Mouse (Mus musculus) forelimb bud, embryonic 11.5 days (tissue): Measurements from ENCODE around the gene Kcnmb4.

ENCODE experiments used
- DNase-seq: peaks from one replicate; pipeline ENCODE4 v3.0.0-alpha.2; 2012; ENCODE audit warnings: low read depth, low spot score

Kcnmb4 gene

DNA sequence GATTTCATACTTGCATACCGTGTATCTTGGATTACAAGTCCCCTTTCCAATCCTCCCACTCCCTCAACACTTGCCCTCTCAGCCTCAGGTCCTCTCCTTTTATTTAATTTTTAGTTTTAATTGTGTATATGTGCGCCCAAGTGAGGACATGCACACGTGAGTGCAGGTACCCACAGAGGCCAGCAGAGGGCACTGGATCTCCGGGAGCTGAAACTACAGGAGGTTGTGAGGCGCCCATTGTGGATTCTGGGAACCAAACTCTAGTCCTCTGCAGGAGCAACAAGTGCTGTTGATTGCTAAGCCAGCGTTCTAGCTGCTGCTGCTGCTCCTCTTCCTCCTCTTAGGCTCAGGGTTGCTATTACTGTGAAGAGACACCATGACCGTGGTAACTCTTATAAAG is 20.9 kb downstream of the Kcnmb4 start:
- DNase-seq: no peak

DNA sequence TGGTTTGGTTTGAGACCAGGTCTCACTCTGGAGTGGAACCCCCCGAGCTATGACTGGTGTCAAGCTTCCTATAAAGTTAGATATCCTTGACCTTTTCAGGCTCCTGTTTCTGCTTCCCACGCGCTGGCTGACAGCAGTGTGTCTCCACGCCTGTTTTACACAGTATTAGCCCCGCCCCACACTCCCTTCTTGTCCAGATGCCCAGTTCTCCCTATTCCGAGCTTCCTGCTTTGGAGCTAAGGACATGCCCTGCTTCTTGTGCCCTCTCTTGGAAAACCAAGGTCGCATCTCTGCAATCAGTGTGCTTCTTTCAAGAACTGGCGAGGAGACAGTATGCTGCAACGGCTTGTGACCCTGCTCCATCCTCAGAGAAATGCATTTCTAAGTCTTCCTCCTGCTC is 23.1 kb downstream of the Kcnmb4 start:
- no peak for DNase-seq

DNA sequence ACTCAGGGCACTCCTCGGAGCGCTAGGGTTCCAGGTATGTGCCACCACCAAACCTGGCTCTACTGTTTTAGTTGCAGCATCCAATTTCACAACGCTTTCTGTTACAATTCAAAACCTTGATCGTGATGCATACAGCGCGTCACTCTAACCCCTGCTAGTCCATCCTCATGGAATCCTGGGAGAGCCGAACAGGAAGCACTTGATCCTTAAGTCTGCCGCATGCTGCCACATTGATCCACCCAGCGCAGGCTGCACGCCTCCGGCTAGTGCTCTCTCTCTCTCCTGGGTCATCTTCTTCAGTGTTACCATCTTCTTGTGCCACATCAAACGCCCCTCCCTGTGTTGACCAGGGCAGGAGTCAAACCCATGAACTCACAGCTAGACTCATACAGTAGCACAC is 25.5 kb downstream of the Kcnmb4 start:
- DNase-seq: no peak

DNA sequence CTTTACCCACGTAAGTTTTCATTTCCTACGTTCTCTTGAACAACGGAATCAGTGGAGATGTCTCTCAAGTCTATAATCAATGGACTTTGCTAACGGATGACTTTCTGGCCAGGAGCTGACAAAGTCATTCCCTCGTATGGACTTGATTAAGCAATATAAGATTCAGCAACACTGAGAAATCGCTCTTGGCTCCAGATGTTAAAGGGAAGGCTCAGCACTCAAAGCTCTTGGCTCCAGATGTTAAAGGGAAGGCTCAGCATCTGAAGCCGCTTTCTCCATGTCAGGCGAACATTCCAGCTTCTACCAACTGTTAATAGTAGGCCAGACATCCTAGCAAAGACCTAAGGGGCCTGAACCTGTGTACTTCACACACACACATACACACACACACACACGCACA is 26.5 kb downstream of the Kcnmb4 start:
- DNase-seq: peak; percentile 47

DNA sequence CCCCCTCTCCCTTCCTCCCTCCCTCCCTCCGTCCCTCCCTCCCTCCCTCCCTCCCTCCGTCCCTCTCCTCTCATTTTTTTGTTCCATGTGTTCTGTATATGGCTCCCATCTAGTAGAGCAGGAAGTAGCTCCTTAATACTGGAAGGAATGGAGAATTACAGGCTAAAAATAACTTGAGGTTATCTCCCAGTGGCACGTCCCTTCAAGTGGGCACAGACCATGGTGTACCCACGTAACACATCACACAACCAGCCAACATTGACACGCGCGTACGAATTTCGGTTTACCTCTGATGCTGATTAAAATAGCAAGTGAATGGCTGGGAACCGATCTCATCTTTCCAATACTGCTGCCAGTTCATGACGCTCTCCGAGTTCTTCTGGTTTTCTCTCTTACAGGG is 27.6 kb downstream of the Kcnmb4 start:
- no peak for DNase-seq

DNA sequence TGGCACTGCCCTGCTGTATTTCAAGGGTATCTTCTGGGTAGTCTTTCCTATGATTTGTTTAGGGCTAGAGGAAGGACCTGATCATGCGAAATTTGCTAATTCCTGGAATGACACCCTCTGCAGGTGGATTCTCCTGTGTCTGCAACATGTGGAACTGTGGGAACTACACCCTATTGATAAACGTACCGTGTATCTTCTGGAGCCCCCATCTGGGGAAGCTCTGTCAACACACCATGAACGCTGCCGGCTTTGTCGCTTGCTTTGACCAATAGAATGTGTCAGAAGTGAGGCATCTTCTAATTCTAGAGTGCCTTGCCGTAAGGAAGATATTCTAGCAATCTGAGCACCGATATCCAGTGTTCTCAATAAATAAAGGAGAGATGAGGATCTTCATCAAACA is 28.9 kb downstream of the Kcnmb4 start:
- DNase-seq: no peak

DNA sequence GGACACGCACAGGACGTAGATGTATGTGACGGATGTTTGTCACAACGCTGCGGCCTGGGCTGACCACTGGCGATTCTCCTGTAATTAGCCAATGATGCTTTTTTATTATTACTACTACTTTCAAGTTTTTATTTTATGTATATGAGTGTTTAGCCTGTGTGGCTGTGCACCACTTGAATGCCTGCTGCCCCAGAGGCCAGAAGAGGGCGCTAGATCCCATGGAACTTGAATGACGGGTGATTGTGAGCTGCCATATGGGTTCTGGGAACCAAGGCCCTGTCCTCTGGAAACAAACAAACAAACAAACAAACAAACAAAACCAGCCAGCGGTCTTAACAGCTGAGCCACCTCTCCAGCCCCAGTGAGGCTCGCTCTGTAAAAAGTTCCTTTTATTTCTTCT is 29.3 kb downstream of the Kcnmb4 start:
- no peak for DNase-seq

DNA sequence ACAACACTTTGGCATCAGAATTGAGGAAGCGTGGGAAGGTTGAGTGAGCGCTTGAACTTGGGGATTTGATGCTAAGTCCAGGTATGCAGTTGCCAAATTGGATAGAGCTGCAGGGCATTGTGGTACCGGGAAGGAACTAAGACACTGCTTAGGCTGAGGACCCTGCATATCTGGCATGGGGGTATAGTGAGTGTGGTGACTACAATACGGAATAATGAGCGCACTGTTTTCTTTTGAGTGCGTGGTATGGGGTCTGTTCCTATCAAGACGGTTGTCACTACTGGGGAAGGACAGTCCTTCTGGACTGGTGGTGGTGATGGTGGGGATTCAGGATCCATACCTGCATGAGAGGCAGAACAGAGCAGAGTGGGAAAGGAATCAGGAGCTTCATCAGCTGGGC is 32.7 kb downstream of the Kcnmb4 start:
- no peak for DNase-seq

DNA sequence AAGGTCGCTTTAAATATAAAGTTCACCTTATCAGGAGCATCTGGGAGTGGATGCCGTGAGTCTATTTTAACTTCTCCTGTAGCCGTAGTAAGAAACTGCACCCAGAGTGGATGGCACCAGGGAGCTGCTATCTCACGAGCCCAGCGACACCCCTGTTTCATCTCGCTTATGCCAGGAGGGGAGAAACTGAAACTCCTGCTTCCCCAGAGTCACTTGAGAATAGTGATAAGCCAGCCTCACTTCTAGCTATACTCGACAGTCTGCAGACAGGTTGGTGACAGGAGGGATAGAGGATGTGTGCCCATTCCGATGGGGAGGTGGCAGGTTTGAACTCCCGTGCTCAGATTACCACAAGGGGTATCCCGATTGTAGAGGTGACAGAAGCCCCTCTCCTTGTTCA is 33.6 kb downstream of the Kcnmb4 start:
- DNase-seq: no peak

DNA sequence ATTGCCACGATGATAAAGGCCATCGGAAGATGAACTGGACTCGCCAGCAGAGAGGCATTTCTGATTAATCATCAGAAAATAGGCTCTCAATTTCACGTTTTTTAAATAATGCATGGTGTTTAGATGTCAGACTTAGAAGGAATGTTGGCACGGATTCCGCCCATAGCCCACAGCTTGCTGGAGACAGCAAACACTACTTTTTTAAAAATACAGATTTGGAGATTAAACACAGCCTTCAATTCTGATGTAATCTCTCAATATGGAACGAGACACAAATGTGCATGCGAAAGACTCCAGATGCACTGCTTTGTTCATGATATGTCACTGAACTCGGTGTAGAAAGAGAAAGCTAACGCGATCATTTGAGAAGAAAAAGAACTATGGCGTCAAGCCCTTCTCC is 38.2 kb downstream of the Kcnmb4 start:
- no peak for DNase-seq

DNA sequence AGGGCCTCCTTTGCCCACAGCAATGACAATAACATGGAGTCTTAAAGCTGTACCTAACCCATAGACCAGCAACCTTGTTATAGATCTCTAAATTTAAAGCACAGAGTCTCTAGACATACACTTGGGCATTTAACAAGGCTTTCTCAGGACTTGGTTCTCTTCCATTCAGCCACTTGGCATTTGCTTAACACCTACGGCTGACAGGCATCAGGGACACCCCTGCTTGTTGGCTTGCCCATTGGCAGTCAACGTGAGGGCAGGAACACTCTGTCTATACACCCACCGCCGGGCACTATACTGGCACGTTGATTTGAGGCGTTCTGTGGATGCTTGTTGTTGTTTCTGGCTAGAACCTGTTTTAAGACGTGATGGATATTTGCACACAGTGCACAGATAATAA is 41.3 kb downstream of the Kcnmb4 start:
- DNase-seq: no peak

DNA sequence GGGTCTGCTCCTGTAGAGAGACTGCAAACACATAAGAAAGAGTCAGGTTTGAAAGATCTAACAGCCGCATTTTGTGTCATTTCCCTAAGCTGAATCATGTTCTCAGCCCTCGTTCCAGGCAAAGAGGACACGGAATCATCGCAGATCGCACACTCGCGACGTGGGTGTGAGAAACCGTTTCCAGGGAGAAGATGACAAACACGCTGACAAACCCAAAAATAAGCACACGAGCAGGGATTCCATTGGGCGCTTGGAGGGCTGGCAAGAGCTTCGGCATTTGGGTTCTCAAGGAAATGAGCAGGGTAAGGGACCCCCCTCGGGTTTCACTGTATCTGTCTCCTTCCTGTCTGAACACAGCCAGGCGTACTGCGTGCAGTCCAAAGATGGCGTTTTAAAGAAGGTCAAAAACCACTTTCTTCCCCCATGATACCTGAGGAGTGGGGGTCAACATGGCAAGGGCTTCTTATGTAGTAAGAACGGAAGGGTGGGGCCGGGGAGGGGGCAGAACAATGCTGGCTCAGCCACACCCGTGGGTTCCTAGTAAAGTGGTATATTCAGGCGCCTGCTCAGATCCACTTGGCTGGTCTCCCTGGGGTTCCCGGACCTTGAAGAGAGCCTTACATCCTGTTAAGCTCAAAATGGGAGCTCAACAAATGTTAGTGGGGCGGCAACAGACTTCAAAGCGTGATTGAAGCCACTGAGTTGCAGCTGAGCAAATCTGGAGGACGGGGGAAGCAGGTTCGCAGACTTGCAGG is 45.5 kb downstream of the Kcnmb4 start:
- DNase-seq: no peak

DNA sequence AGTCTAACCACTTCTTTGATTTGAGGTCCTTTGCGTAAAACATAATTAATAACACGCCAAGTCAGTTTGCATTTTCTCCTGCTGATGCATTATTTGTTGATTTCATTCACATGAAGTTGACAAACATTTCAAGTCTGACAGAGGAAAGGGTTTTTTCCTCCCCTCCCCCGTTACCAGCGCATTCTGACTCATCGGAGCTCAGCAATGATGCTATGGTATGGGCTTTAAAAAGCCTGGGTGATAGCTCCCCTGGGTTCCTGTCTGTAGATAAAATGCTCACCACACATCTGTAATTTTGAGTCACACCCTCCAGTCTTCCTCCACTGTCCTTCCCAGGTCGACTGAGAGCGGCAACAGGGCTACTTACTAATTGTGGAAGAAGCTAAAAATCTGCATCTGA is 47.5 kb downstream of the Kcnmb4 start:
- no peak for DNase-seq

DNA sequence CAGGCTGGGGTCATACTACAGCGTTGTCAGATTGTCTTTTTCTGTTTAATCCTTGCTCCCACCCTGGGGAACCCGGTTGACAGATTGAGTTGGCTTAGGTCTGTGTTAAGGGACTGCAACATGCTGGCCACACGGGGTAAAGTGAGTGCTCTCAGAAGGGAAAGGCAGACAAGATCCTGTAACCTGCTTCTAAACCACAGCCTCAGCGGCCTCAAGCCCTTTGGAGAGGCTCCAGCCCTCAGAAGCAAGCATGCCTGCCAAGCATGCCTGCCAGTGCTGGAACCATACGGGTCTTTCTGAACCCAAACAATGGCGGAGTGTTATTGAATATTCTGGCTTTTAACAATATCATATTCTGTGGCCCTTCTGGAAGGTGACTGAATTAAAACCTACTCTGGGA is 48.8 kb downstream of the Kcnmb4 start:
- no peak for DNase-seq

DNA sequence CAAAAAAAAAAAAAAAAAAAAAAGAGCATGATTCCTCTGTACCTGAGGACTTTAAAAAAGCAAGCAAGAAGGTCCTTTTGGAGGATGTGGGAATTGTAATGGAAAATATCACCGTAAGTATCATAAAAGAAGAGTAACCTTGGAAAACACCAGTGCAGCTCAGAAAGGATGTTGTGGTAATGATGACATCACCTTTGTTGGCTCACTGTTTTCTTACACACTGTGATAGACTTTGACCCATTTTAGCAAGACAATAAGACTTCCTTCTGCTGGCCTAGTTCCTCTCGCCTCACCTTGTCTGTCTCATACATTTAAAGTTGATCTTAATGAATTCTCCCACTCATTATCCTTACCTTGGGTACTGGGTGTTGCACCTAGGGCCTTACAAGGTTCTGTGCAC is 51.1 kb downstream of the Kcnmb4 start:
- no peak for DNase-seq

DNA sequence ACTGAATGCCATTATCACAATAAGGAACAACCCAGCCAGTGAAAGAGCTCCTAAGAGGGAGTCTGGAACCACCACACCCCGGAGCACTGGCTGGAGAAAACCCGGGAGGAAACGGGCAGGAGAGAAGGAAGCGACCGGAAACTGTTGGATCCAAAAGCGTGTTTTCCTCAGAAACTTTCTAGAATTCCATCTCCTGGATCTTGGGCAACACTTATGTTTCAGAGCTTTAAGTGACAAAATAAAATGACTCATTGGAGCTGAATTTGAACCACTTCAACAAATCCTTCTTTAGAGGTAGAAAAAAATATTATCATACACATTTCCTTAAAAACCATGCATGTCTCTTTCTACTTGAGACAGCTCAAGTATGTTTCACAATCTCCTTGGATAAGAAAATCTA is 52.7 kb downstream of the Kcnmb4 start:
- DNase-seq: no peak

DNA sequence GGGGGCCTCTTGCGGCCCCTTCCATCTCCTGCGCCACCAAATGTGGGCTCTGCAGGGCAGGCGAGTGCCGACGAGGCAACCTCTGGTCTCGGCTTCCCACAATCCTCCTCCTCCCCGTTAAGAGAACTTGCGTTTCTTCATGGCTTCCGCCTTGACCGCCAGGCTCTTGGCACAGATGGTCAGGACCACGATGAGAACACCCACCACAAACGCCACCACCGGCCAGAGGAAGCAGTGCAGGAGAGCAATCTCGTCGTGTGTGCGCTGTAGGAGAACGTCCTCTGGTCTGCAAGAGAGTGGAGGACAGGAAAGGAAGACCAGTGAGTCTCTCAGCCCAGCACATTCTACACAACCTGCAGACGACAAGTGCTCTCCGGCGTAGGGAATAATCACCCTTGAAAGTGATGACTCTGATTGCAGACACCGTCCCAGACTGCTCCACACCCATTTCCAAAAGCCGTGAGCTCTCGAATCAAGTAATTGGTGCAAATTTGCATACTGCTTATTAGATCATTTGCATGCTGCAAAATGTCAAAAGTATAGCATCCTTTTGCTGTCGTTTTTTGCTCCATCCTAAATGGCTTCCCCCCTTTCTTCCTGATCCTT is 55.5 kb downstream of the Kcnmb4 start:
- DNase-seq: no peak

DNA sequence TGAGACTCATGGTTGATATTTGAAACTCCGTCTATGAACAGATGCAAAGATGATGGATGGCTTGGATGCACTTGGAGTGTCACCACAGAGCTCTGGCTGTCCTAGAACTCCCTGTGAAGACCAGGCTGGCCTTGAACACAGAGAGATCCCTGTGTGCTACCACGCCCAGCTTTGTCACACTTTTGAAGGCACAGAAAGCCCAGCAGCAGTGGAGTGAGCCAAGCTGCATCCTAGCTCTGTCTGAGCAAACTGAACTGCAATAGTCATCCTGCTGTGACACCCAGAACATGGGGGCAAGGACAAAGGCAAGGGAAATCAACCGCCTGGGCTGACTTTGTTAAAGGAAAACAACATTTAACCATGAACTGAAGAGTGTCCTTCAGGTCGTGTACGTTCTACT is 57.0 kb downstream of the Kcnmb4 start:
- DNase-seq: no peak

DNA sequence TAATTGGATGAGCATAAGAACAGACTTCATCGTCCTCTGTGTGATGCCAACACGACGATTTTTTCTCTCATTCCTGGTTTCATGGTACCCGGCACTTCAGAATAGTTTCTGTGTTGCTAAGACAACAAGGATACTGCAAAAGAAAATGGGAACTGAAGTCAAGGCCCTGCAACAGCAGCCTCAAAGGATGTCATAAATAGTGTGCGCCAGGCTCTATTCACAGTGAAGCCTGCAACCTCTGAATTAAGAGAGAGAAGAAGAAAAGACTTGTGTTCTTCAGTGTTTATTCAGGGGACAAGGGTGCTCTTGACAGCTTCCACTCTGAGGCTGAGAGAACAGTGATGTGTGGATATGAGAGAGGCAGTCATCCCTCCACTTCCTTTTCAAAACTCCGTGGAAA is 57.5 kb downstream of the Kcnmb4 start:
- DNase-seq: no peak

DNA sequence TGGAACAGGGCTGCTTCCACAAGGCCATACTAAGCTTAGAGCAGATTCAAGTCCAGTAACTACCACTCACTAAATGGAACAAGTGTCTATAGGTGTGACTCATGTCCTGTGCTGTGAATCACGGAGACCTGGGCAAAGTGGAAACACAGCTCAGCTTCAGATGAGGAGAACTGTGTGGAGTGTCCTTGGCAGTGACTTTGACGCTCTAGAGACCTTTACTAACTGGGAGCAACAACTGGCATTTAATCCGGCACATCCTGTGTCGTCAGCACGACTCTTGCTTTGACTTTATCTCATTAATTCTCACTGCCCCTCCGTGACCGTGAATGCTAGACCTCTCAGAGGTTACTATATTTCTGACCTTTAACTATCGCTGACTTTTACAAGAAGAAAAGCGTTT is 62.9 kb downstream of the Kcnmb4 start:
- DNase-seq: no peak

DNA sequence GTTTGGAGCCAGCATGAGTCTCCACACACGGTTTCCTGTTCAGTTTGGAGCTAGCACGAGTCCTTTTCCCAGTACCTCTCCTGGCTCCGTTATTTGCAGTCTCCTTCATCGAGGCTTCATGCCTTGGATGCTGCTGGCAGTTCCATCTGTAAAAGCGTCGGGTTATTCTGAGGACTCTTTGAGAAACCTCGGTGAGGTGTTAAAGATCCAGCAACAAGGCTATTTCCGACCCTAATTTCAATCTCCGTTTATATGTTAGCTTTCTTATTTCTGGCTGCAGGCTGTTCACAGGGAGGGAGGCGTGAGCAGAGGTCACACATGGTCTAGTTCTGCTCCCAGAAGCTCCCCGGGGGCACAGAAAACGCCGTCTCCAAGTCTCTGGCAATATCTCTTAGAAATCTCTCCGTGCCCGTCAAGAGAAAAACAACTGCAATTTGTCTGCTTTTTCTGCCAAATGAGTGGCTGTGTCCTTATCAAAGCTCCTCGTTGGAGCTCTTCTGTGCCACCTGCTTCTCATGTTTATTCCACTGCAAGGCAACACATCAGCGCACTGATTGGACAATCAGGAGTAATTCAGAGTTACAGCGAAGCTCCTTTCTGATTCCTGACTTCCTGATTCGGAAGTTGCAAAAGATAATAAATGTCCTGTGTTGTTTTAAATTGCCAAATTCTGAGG is 65.9 kb downstream of the Kcnmb4 start:
- DNase-seq: no peak

DNA sequence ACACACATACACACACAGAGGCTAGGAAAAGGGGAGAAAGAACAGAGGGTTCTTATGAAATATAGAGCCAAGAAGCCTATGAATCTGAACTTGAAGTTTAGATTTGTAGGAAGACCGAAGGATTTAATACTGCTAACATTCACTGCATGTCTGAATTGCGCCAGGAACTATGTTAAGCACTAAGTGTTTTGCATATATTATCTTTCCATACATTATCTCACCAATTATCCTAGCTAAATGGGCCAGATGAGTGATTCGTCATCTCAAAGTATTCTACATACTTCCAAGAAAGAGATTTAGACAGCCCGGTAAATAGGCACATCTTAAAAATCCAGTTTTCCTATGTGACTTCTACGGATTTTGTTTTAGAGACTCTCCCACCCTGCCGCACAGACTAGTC is 68.7 kb downstream of the Kcnmb4 start:
- DNase-seq: no peak

DNA sequence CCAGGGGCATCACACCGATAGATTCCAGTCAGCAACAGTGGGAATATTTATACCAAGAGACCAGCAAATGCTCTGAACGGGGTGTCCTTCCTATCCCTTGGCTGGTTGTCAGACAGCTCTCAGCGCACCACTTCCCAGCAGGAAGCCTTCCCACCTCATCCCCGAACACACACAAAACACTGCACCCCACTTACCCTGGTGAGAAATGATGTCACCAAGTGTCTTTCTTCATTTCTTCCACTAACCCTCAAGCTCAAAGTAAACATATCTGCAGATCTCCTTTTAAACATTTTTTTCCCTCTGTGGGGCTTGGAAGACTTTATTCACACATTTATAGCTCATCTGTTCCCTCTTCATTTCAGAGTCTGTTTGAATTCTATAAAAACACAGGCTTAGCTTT is 70.0 kb downstream of the Kcnmb4 start:
- no peak for DNase-seq
